Mouse (Mus musculus) embryonic facial prominence, embryonic 15.5 days (tissue): ENCODE data around the gene Sdhaf1. TPM values are rescaled to one million over a fixed set of nuclear protein-coding genes. Genes with fewer than 3 reads are reported as not detected.
A peak's percentile ranks its signal among the peaks of the same experiment; 100 is the strongest.

ENCODE experiments used
- ATAC-seq: fragments of 200-750 bp; cut with Nextera tagmentation; 2 replicates; pipeline ENCODE4 v1.8.0; 2017; ENCODE audit warnings: low read depth, moderate TSS enrichment; ENCODE audit not compliant: insufficient number of reproducible peaks, low FRiP score, low TSS enrichment
- H3K27ac ChIP-seq: fragments of 300-500 bp; sonication (generic); replicated peaks from 2 replicates; pipeline ENCODE4 v1.5.1; 2015; ENCODE audit warnings: mild to moderate bottlenecking, inconsistent platforms
- H3K27me3 ChIP-seq: fragments of 300-500 bp; sonication (generic); 2 replicates; pipeline ENCODE4 v1.6.1; 2015; ENCODE audit warnings: inconsistent platforms
- H3K36me3 ChIP-seq: fragments of 300-500 bp; sonication (generic); 2 replicates; pipeline ENCODE4 v1.6.1; 2015; ENCODE audit warnings: mild to moderate bottlenecking, inconsistent platforms
- H3K4me1 ChIP-seq: fragments of 300-500 bp; sonication (generic); 2 replicates; pipeline ENCODE4 v1.6.1; 2015; ENCODE audit warnings: inconsistent platforms
- H3K4me2 ChIP-seq: fragments of 300-500 bp; sonication (generic); replicated peaks from 2 replicates; pipeline ENCODE4 v1.6.1; 2015; ENCODE audit warnings: mild to moderate bottlenecking, inconsistent platforms
- H3K4me3 ChIP-seq: fragments of 300-500 bp; sonication (generic); replicated peaks from 2 replicates; pipeline ENCODE4 v1.5.1; 2015; ENCODE audit warnings: mild to moderate bottlenecking, inconsistent platforms
- H3K9ac ChIP-seq: fragments of 300-500 bp; sonication (generic); 2 replicates; pipeline ENCODE4 v1.6.1; 2015; ENCODE audit warnings: inconsistent platforms
- H3K9me3 ChIP-seq: fragments of 300-500 bp; sonication (generic); replicated peaks from 2 replicates; pipeline ENCODE4 v1.6.1; 2016; ENCODE audit warnings: inconsistent platforms
- WGBS: fragments of 180-500 bp; shearing (Covaris S2); methylation state at CpG from one replicate; pipeline ENCODE4 v1.1.7; 2015; 5-methylcytosine and 5-hydroxymethylcytosine counted together
- polyA plus RNA-seq: library from polyadenylated mRNA; unstranded; fragments of >200 nt; fragmentation: Nextera tagmentation; extraction: Ambion mirVana; gene quantifications from 2 replicates; pipeline ENCODE4 v1.2.1, GENCODE M21; 2015

Gene Sdhaf1
- polyA plus RNA-seq, 1 experiment from 2014 or later, result 17.9 TPM

DNA sequence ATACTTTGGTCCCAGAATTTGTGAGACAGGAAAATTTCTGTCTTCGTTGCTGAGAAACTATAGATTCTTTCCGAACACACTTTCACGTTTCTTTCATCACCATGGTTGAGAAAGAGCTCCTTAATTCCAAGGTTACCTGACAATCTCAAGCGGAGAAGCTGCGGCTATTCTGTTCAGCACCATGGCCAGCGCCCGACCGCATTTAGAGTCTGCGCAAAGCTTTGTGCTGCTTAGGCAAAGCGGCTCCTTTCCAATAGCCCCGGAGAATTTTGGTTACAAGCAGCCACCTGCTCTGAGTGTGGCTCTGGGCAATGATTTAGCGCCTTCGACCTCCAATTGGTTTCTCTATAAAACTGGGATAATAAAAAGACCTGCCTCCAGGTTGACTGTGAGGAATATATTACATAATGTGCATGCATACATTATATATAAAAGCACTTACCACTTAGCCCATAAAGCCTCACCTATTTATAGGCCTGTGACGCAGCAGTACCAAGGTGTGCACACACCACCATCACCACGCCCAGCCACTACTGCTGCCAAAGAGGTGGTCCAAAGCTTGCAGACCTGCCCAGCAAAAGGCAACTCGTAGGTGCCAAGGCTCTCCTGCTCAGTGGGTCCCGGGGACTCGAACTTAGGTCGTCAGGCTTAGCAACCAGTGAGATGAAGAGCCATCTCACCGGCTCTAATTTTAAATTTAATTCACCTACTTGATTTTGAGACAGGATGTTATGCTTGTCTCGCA is 23.1 kb upstream of the Sdhaf1 start:
- H3K4me1 ChIP-seq, result peaks cover 5% of the 10 kb centered on the region; the same call in 1 of the 2 replicates
- no peak overlapping the region for H3K4me2 ChIP-seq
- WGBS, result 26% methylated on average over 21 of the region's 21 CpGs
- no peak overlapping the region for H3K27ac ChIP-seq
- no peak overlapping the region for H3K9ac ChIP-seq
- H3K27me3 ChIP-seq, result peaks cover 39% of the 10 kb centered on the region
- ATAC-seq, result no peak
- no peaks in the 10 kb centered on the region for H3K9me3 ChIP-seq
- no peak overlapping the region for H3K4me3 ChIP-seq
- H3K36me3 ChIP-seq, result no peaks in the 10 kb centered on the region

GRCm38 (mm10) chr7:30339432-30340109 is 15.9 kb upstream of the Sdhaf1 start:
- no peak overlapping the region for H3K9ac ChIP-seq
- no peak overlapping the region for H3K27ac ChIP-seq
- peaks cover 7% of the 10 kb centered on the region; the same call in 1 of the 2 replicates for H3K4me1 ChIP-seq
- ATAC-seq, result no peak; the same call in 1 of the 2 replicates
- no peak overlapping the region for H3K4me3 ChIP-seq
- H3K36me3 ChIP-seq, result no peaks in the 10 kb centered on the region
- H3K9me3 ChIP-seq, result no peaks in the 10 kb centered on the region
- H3K27me3 ChIP-seq, result peaks cover 24% of the 10 kb centered on the region
- WGBS, result 74% methylated on average over 5 of the region's 5 CpGs
- no peak overlapping the region for H3K4me2 ChIP-seq

GRCm38 (mm10) chr7:30336384-30336783 is 12.7 kb upstream of the Sdhaf1 start:
- no peaks in the 10 kb centered on the region for H3K9me3 ChIP-seq
- H3K4me3 ChIP-seq, result no peak overlapping the region
- H3K9ac ChIP-seq, result no peak overlapping the region
- no peaks in the 10 kb centered on the region for H3K36me3 ChIP-seq
- peak overlapping the region; percentile 9; the same call in 1 of the 2 replicates for H3K4me2 ChIP-seq
- H3K27me3 ChIP-seq, result peaks cover 22% of the 10 kb centered on the region
- no peak overlapping the region for H3K27ac ChIP-seq
- no peak for ATAC-seq
- under 1% methylated on average over 9 of the region's 9 CpGs for WGBS
- H3K4me1 ChIP-seq, result peaks cover 28% of the 10 kb centered on the region

- peaks cover 28% of the 10 kb centered on the region for H3K4me1 ChIP-seq
- no peak overlapping the region for H3K27ac ChIP-seq
- ATAC-seq, result no peak
- peaks cover 22% of the 10 kb centered on the region for H3K27me3 ChIP-seq
- H3K9ac ChIP-seq, result no peak overlapping the region
- H3K4me2 ChIP-seq, result no peak overlapping the region
- WGBS, result 72% methylated on average over 6 of the region's 6 CpGs
- no peak overlapping the region for H3K4me3 ChIP-seq
- no peaks in the 10 kb centered on the region for H3K36me3 ChIP-seq
- H3K9me3 ChIP-seq, result no peaks in the 10 kb centered on the region
Observed at GRCm38 (mm10) chr7:30335688-30336087, 12.0 kb upstream of the Sdhaf1 start.

- Histone ChIP-seq H3K9me3 (no peaks in the 10 kb centered on the region), H3K36me3 (no peaks in the 10 kb centered on the region), H3K9ac (no peak overlapping the region), H3K4me3 (no peak overlapping the region), H3K27me3 (peaks cover 22% of the 10 kb centered on the region), H3K4me2 (no peak overlapping the region), H3K4me1 (peaks cover 28% of the 10 kb centered on the region), H3K27ac (no peak overlapping the region)
- no peak for ATAC-seq
- 60% methylated on average over 5 of the region's 5 CpGs for WGBS
Observed at GRCm38 (mm10) chr7:30334563-30334962, 10.9 kb upstream of the Sdhaf1 start.

DNA sequence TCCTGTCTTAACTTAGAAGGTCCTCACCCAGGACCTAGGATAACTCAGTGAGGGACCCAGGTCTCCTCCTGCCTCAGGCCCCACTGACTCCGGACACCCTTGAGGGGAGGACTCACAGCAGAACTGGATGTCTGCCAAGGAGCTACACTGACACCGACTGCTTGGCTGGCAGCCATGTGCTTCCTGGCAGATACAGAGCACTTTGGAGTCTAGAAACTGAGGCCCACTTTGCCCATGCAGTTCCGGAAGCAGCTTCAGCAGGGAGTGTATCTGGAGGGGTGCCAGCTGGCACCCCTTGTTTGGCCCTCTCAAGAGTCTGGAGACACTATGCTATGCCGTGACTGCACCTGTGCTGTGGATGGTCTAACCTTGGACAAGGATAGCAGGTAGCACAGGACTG is 9.7 kb upstream of the Sdhaf1 start:
- no peak overlapping the region for H3K4me3 ChIP-seq
- WGBS, result 14% methylated on average over 4 of the region's 4 CpGs
- no peak overlapping the region for H3K9ac ChIP-seq
- 0 out of 2 replicates have a peak, but pooled peaks have one; percentile 43 for ATAC-seq
- no peaks in the 10 kb centered on the region for H3K36me3 ChIP-seq
- H3K9me3 ChIP-seq, result no peaks in the 10 kb centered on the region
- no peak overlapping the region for H3K27ac ChIP-seq
- H3K4me2 ChIP-seq, result no peak overlapping the region
- peaks cover 28% of the 10 kb centered on the region for H3K4me1 ChIP-seq
- H3K27me3 ChIP-seq, result peaks cover 16% of the 10 kb centered on the region

DNA sequence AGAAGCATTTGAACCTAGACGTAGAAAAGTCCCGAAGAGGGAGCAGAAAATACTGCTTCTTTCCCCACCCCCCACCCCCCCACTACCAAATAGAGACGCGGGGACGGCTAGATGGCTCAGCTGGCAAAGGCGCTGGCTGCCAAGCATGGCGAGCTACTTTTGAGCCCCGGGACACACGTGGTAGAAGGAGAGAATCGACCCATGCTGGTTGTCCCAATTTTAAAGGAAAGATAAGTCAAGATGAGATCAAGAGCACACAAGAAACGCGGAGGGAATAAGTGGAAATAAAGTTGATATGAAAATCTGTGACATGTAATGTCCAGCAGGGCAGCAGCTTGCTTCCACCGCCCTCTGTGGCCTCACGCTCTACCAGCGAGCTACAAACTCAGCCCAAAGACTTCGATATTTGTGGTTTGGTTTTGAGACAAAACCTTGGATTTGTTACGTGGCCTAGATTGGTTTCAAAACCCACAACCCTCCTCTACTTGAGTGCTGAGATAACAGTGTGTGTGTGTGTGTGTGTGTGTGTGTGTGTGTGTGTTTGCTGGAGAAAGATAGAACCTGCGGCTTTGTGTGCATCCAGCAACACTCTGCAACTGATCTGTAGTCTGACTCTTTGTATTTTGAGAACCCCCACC is 9.0 kb upstream of the Sdhaf1 start:
- Histone ChIP-seq H3K9me3 (no peaks in the 10 kb centered on the region), H3K4me3 (no peak overlapping the region), H3K27me3 (peaks cover 16% of the 10 kb centered on the region), H3K9ac (no peak overlapping the region), H3K4me1 (peaks cover 28% of the 10 kb centered on the region), H3K36me3 (no peaks in the 10 kb centered on the region), H3K4me2 (no peak overlapping the region), H3K27ac (no peak overlapping the region)
- 60% methylated on average over 18 of the region's 18 CpGs for WGBS
- no peak for ATAC-seq

GRCm38 (mm10) chr7:30331887-30332286 is 8.2 kb upstream of the Sdhaf1 start:
- H3K36me3 ChIP-seq, result no peaks in the 10 kb centered on the region
- peak overlapping the region; percentile 19; the same call in 1 of the 2 replicates for H3K4me2 ChIP-seq
- no peak overlapping the region for H3K9ac ChIP-seq
- H3K27me3 ChIP-seq, result peaks cover 16% of the 10 kb centered on the region
- peak; percentile 75 for ATAC-seq
- 5% methylated on average over 13 of the region's 13 CpGs for WGBS
- 0 out of 2 replicates have a peak overlapping the region, but pooled peaks have one; percentile 0 for H3K4me3 ChIP-seq
- no peaks in the 10 kb centered on the region for H3K9me3 ChIP-seq
- H3K27ac ChIP-seq, result no peak overlapping the region
- H3K4me1 ChIP-seq, result peaks cover 28% of the 10 kb centered on the region

DNA sequence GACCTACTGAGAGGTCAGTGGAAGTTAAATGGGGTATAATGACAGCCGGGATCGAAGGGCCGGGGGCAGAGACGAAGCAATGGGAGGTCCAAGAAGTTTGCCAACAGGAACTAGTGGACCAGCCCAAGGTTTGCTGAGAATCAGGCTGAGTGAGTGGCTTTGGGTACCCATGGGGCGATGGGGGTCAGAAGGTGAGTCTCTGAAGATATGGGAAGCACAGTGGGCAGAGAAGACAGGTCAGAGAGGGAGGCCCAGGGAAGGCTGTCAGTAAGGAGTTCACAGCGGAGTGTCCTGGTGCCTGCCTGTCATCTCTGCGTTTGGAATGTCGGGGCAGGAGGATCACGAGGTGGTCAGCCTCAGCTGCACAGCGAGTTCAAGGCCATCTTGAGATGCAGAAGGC is 4.7 kb upstream of the Sdhaf1 start:
- H3K4me2 ChIP-seq, result no peak overlapping the region
- H3K36me3 ChIP-seq, result no peaks in the 10 kb centered on the region
- no peak overlapping the region for H3K4me3 ChIP-seq
- no peak overlapping the region for H3K27ac ChIP-seq
- 0 out of 2 replicates have a peak, but pooled peaks cover 4% of the 10 kb centered on the region for H3K9me3 ChIP-seq
- H3K9ac ChIP-seq, result no peak overlapping the region
- peaks cover 4% of the 10 kb centered on the region; the same call in 1 of the 2 replicates for H3K27me3 ChIP-seq
- WGBS, result 52% methylated on average over 10 of the region's 10 CpGs
- no peak for ATAC-seq
- peaks cover 16% of the 10 kb centered on the region for H3K4me1 ChIP-seq

DNA sequence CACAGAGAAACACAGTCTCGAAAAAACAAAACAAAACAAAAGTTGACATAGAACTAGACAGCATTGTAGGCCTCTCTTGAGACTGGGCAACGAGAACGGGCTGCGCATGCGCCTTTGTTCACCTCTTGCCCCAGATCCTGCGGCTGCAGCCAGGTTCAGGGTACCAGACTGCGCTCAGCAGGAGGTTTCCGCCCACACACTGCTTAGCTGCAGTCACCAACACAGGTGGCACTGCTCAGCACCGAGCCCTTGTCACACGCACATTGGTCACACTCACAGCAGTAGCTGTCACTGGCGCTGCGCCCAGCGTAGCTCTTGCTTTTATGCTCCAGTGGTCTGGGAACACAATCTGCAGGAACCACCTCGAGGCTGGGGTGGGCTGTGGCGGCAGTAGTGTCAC is 3.4 kb upstream of the Sdhaf1 start:
- no peak overlapping the region for H3K4me2 ChIP-seq
- peaks cover 4% of the 10 kb centered on the region; the same call in 1 of the 2 replicates for H3K27me3 ChIP-seq
- H3K36me3 ChIP-seq, result no peaks in the 10 kb centered on the region
- peaks cover 11% of the 10 kb centered on the region; the same call in 1 of the 2 replicates for H3K4me1 ChIP-seq
- H3K9ac ChIP-seq, result no peak overlapping the region
- 0 out of 2 replicates have a peak, but pooled peaks cover 4% of the 10 kb centered on the region for H3K9me3 ChIP-seq
- no peak overlapping the region for H3K4me3 ChIP-seq
- no peak overlapping the region for H3K27ac ChIP-seq
- ATAC-seq, result no peak
- WGBS, result 57% methylated on average over 15 of the region's 15 CpGs

- no peak overlapping the region for H3K4me3 ChIP-seq
- no peaks in the 10 kb centered on the region for H3K36me3 ChIP-seq
- no peaks in the 10 kb centered on the region; the same call in 1 of the 2 replicates for H3K27me3 ChIP-seq
- H3K27ac ChIP-seq, result no peak overlapping the region
- H3K9me3 ChIP-seq, result 0 out of 2 replicates have a peak, but pooled peaks cover 4% of the 10 kb centered on the region
- ATAC-seq, result no peak
- H3K9ac ChIP-seq, result no peak overlapping the region
- no peak overlapping the region for H3K4me2 ChIP-seq
- H3K4me1 ChIP-seq, result peaks cover 6% of the 10 kb centered on the region
Observed at GRCm38 (mm10) chr7:30326427-30326826, 2.7 kb upstream of the Sdhaf1 start.
